Mouse (Mus musculus) hindbrain, embryonic 13.5 days (tissue): Measurements from ENCODE around the gene Actb. TPM values are rescaled to one million over a fixed set of nuclear protein-coding genes. Genes with fewer than 3 reads are reported as not detected.

Source experiments
- ATAC-seq: fragments of 200-750 bp; cut with Nextera tagmentation; 2 replicates; pipeline ENCODE4 v1.8.0; 2017; ENCODE audit warnings: moderate TSS enrichment; ENCODE audit not compliant: low FRiP score
- H3K27ac ChIP-seq: fragments of 300-500 bp; sonication (generic); 2 replicates; pipeline ENCODE4 v1.5.1; 2015; ENCODE audit warnings: inconsistent platforms, mild to moderate bottlenecking, moderate library complexity
- H3K27me3 ChIP-seq: fragments of 300-500 bp; sonication (generic); 2 replicates; pipeline ENCODE4 v1.6.1; 2015; ENCODE audit warnings: mild to moderate bottlenecking, inconsistent platforms
- H3K36me3 ChIP-seq: fragments of 300-500 bp; sonication (generic); 2 replicates; pipeline ENCODE4 v1.6.1; 2015; ENCODE audit warnings: mild to moderate bottlenecking, inconsistent platforms
- H3K4me1 ChIP-seq: fragments of 300-500 bp; sonication (generic); replicated peaks from 2 replicates; pipeline ENCODE4 v1.6.1; 2015; ENCODE audit warnings: inconsistent platforms
- H3K4me2 ChIP-seq: fragments of 300-500 bp; sonication (generic); 2 replicates; pipeline ENCODE4 v1.6.1; 2015; ENCODE audit warnings: inconsistent platforms, mild to moderate bottlenecking, moderate library complexity
- H3K4me3 ChIP-seq: fragments of 300-500 bp; sonication (generic); 2 replicates; pipeline ENCODE4 v1.5.1; 2015; ENCODE audit warnings: mild to moderate bottlenecking, inconsistent platforms
- H3K9ac ChIP-seq: fragments of 300-500 bp; sonication (generic); 2 replicates; pipeline ENCODE4 v1.6.1; 2015; ENCODE audit warnings: mild to moderate bottlenecking, inconsistent platforms
- H3K9me3 ChIP-seq: fragments of 300-500 bp; sonication (generic); 2 replicates; pipeline ENCODE4 v1.6.1; 2016; ENCODE audit warnings: inconsistent platforms
- WGBS: fragments of 180-500 bp; shearing (Covaris S2); methylation state at CpG from one replicate; pipeline ENCODE4 v1.1.7; 2015; 5-methylcytosine and 5-hydroxymethylcytosine counted together
- polyA plus RNA-seq: library from polyadenylated mRNA; unstranded; fragments of >200 nt; fragmentation: Nextera tagmentation; extraction: Ambion mirVana; gene quantifications from 2 replicates; pipeline ENCODE4 v1.2.1, GENCODE M21; 2015

The Actb gene
- polyA plus RNA-seq, 1 experiment from 2014 or later = 17,716 TPM

DNA sequence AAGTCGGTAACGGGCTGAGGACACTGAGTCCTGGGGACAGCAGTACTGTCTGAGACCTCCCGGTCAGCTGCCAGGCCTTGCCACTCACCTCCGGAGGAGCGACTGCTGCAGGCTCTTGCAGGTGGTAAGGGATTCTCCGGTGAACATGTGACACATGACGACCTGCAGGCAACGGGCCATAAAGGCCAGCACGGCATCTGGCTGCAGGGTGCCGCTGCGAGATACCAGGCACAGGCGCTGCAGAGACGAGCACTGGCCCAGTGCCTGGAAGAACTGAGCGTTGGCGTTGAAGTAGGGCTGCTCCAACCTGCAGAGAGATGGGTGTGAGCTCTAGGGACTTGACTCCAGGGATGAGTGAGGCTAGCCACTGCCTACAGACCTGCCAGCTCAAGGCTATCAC is 28.0 kb downstream of the Actb start:
- 90% methylated on average over 15 of the region's 15 CpGs for WGBS

GRCm38 (mm10) chr5:142877337-142878280 is 28.9 kb downstream of the Actb start:
- H3K9ac ChIP-seq = no peak overlapping the region
- H3K4me2 ChIP-seq = no peak overlapping the region
- H3K27ac ChIP-seq = peak overlapping the region; percentile 74
- H3K9me3 ChIP-seq = no peaks in the 10 kb centered on the region
- 23% methylated on average over 11 of the region's 11 CpGs for WGBS
- ATAC-seq = peak; percentile 74
- H3K27me3 ChIP-seq = no peaks in the 10 kb centered on the region
- peaks cover 50% of the 10 kb centered on the region for H3K4me1 ChIP-seq
- peaks cover 54% of the 10 kb centered on the region for H3K36me3 ChIP-seq
- H3K4me3 ChIP-seq = no peak overlapping the region

More for the DNA sequence above, 28.0 kb downstream of the Actb start:
- Histone ChIP-seq H3K9ac (no peak overlapping the region), H3K36me3 (peaks cover 56% of the 10 kb centered on the region), H3K4me1 (peaks cover 50% of the 10 kb centered on the region), H3K4me3 (no peak overlapping the region), H3K27ac (no peak overlapping the region), H3K9me3 (no peaks in the 10 kb centered on the region), H3K4me2 (no peak overlapping the region), H3K27me3 (no peaks in the 10 kb centered on the region)
- ATAC-seq = no peak

DNA sequence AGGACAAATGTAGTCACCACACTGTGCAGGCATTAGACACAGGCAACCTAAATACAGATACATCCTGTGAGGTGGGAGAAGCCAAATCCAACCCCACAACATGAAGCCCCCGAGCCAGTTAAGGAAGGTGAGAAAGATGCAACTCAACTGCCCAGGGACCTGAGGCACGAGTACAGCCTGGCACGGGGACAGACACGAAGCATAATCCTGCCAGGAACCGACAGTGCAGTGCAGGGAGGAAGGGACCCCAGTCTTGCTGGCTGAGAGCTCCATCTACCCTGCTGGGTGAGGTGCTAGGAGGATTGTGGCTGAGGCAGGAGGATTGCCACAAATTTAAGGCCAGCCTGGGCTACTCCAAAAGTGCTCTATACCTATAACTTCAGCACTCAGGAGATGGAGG is 29.7 kb downstream of the Actb start:
- Histone ChIP-seq H3K27me3 (no peaks in the 10 kb centered on the region), H3K4me1 (peaks cover 53% of the 10 kb centered on the region)
- 84% methylated on average over 5 of the region's 5 CpGs for WGBS

GRCm38 (mm10) chr5:142875513-142875905 is 31.0 kb downstream of the Actb start:
- no peaks in the 10 kb centered on the region for H3K9me3 ChIP-seq
- no peak overlapping the region for H3K4me2 ChIP-seq
- peaks cover 52% of the 10 kb centered on the region for H3K4me1 ChIP-seq
- ATAC-seq = no peak
- H3K36me3 ChIP-seq = peaks cover 67% of the 10 kb centered on the region
- peak overlapping the region; percentile 18; the same call in 1 of the 2 replicates for H3K27ac ChIP-seq
- H3K4me3 ChIP-seq = no peak overlapping the region
- no peaks in the 10 kb centered on the region for H3K27me3 ChIP-seq
- 0 out of 2 replicates have a peak overlapping the region, but pooled peaks have one; percentile 39 for H3K9ac ChIP-seq
- 96% methylated on average over 10 of the region's 10 CpGs for WGBS

More for the DNA sequence above, 29.7 kb downstream of the Actb start:
- no peak for ATAC-seq
- Histone ChIP-seq H3K4me2 (no peak overlapping the region), H3K9me3 (no peaks in the 10 kb centered on the region), H3K4me3 (no peak overlapping the region), H3K36me3 (peaks cover 56% of the 10 kb centered on the region), H3K9ac (no peak overlapping the region), H3K27ac (peak overlapping the region; percentile 35; the same call in 1 of the 2 replicates)

- Histone ChIP-seq H3K36me3 (peaks cover 70% of the 10 kb centered on the region), H3K9me3 (no peaks in the 10 kb centered on the region), H3K9ac (0 out of 2 replicates have a peak overlapping the region, but pooled peaks have one; percentile 39), H3K27ac (peak overlapping the region; percentile 18; the same call in 1 of the 2 replicates), H3K27me3 (no peaks in the 10 kb centered on the region), H3K4me3 (no peak overlapping the region), H3K4me1 (peaks cover 49% of the 10 kb centered on the region), H3K4me2 (no peak overlapping the region)
- WGBS = 90% methylated on average over 13 of the region's 13 CpGs
- no peak for ATAC-seq
Measured at GRCm38 (mm10) chr5:142874791-142875512, 31.6 kb downstream of the Actb start.

DNA sequence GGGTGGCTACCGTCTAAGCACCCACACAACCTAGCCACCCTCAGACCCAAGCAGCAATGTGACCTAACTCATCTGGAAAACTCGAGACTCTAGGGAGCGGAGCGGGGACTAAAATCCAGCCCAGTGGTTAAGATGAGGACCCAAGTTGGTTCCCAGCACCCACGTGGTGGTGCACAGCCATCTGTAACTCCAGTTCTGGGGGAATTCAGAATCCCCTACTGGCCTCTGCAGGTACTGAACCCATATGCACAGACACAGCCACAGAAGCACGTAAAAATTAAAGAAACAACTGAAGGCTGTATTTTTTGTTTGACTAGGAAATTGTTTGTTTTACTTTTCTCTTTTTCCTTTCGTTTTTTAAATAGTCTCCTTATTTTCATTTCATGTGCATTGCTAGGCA is 32.8 kb downstream of the Actb start:
- Histone ChIP-seq H3K27ac (no peak overlapping the region), H3K9me3 (no peaks in the 10 kb centered on the region), H3K4me3 (no peak overlapping the region), H3K9ac (no peak overlapping the region), H3K36me3 (peaks cover 71% of the 10 kb centered on the region), H3K4me1 (peaks cover 55% of the 10 kb centered on the region), H3K27me3 (no peaks in the 10 kb centered on the region), H3K4me2 (no peak overlapping the region)
- no peak for ATAC-seq
- 93% methylated on average over 7 of the region's 7 CpGs for WGBS

DNA sequence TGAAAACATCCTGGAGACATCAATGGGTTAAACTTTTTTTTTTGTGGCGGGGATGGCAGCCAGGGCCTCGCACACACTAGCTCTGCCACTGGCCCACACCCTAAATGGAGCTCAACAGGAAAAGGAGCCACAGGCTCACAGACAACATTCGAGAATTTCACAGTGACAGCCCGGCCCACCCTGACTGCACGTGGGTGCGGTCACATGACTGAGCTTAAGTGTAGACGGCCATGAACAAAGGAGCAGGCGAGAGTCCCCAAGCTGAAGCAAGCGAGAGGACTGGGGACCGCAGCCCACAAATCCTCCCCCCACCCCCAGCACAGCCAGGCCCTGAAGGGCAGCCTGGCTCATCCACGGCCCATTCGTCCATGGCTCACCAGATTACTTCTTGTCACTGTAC is 34.8 kb downstream of the Actb start:
- Histone ChIP-seq H3K9ac (peak overlapping the region; percentile 51), H3K36me3 (peaks cover 67% of the 10 kb centered on the region), H3K4me3 (no peak overlapping the region), H3K9me3 (no peaks in the 10 kb centered on the region), H3K4me2 (no peak overlapping the region), H3K27ac (0 out of 2 replicates have a peak overlapping the region, but pooled peaks have one; percentile 8), H3K27me3 (no peaks in the 10 kb centered on the region), H3K4me1 (peaks cover 42% of the 10 kb centered on the region)
- ATAC-seq = no peak
- WGBS = 64% methylated on average over 12 of the region's 12 CpGs

DNA sequence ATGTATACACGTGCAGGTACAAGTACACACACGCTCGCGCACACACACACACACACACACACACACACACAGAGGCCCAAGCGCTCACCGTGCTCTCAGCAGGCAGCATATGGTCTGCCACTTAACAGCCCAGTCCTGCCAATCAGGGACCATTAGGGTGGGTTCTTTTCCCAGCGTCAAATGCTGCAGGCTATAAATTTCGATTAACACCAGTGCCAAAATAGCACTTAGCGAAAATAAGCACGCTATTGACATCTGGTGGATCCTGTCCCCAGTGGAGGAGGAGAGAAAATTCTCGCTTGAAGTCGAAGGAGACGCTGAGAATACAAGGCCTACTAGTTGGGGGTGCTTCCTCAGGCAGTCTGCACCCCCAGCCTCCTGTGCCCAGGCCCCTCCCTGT is 37.1 kb downstream of the Actb start:
- no peak overlapping the region for H3K9ac ChIP-seq
- peak overlapping the region; percentile 80 for H3K27ac ChIP-seq
- H3K4me1 ChIP-seq = peaks cover 36% of the 10 kb centered on the region
- H3K4me3 ChIP-seq = no peak overlapping the region
- H3K9me3 ChIP-seq = no peaks in the 10 kb centered on the region
- peak; percentile 80 for ATAC-seq
- peaks cover 51% of the 10 kb centered on the region for H3K36me3 ChIP-seq
- no peak overlapping the region for H3K4me2 ChIP-seq
- no peaks in the 10 kb centered on the region for H3K27me3 ChIP-seq
- 47% methylated on average over 13 of the region's 13 CpGs for WGBS

DNA sequence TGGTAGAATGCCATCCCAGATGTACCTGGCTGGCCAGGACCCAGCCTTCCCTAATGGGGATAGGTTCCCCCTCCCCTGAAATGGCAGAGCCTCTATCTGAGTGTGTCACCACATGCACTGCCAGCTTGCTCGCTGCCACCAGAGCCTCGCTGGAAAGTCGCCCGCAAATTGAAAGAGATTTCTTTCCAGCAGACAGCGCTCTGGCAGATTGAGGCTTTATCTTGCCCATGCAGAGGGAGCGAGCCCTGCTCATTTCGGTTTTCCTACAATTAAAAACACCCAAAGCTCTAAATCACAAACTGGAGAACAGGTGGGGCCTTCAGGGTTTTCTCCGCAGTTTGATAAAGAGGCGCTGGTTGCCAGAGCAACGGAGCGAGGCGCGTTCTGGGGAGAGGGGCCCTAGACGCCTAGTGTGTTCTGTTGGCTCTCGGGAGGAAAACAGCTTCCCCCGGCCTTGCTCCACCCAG is 48.8 kb downstream of the Actb start:
- Histone ChIP-seq H3K4me3 (no peak overlapping the region), H3K4me1 (peaks cover 13% of the 10 kb centered on the region), H3K36me3 (no peaks in the 10 kb centered on the region), H3K9me3 (no peaks in the 10 kb centered on the region), H3K9ac (no peak overlapping the region), H3K27ac (peak overlapping the region; percentile 74), H3K4me2 (peak overlapping the region; percentile 22; the same call in 1 of the 2 replicates), H3K27me3 (no peaks in the 10 kb centered on the region)
- 0 out of 2 replicates have a peak, but pooled peaks have one; percentile 46 for ATAC-seq
- WGBS = 38% methylated on average over 16 of the region's 16 CpGs

DNA sequence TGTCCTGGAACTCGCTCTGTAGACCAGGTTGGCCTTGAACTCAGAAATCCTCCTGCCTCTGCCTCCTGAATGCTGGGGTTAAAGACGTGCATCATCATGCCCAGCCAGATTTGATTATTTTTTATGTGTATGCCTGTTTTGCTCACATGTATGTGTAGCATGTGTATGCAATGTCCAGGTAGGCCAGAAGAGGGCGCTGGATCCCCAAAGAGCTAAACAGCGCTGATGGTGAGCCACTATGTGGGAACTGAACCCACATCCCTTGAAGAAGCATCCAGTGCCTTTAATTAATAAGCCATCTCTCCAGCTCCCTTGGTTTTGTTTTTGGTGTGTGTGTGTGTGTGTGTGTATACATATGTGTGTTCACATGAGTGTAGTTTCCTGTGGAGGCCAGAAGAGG is 50.1 kb downstream of the Actb start:
- Histone ChIP-seq H3K27ac (no peak overlapping the region), H3K4me1 (peaks cover 8% of the 10 kb centered on the region), H3K9ac (no peak overlapping the region), H3K4me3 (no peak overlapping the region), H3K27me3 (no peaks in the 10 kb centered on the region), H3K36me3 (no peaks in the 10 kb centered on the region), H3K9me3 (no peaks in the 10 kb centered on the region), H3K4me2 (no peak overlapping the region)
- 77% methylated on average over 4 of the region's 4 CpGs for WGBS
- ATAC-seq = no peak

DNA sequence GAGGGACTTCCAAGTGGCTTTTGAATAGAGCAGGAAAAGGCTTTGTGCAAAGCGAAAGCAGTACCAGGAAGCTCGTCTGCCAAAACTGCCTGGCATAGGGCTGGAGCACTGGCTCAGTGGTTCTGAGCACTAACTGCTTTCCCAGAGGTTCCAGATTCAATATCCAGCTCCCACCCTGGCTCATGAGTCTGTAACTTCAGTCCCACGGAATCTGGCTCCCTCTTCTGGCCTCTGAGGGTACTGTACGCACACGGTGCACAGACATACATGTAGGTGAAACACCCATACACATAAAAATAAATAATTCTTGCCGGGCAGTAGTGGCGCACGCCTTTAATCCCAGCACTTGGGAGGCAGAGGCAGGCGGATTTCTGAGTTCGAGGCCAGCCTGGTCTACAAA is 51.7 kb downstream of the Actb start:
- ATAC-seq = no peak
- 84% methylated on average over 10 of the region's 10 CpGs for WGBS
- H3K27ac ChIP-seq = no peak overlapping the region
- H3K36me3 ChIP-seq = no peaks in the 10 kb centered on the region
- no peak overlapping the region for H3K4me3 ChIP-seq
- no peaks in the 10 kb centered on the region for H3K27me3 ChIP-seq
- no peak overlapping the region for H3K9ac ChIP-seq
- H3K4me2 ChIP-seq = no peak overlapping the region
- H3K4me1 ChIP-seq = peaks cover 8% of the 10 kb centered on the region
- H3K9me3 ChIP-seq = no peaks in the 10 kb centered on the region

DNA sequence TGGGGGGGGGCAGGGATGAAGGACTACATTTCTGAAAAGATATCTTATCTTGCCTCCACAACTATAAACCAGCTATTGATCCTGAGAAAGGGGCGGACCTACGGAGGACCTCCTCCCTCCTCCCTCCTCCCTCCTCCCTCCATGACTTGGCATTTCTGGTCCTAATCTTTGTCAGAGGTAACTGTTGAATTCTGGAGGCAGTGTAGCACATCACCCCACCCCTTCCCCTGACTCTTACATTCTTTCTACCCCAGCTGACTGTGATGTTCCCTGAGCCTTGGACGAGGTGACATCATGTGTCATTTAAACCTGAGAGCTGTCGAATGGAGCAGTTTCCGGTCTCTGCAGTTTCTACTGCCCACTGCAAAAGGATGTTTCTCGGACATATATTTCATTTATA is 53.0 kb downstream of the Actb start:
- Histone ChIP-seq H3K27me3 (no peaks in the 10 kb centered on the region), H3K4me3 (no peak overlapping the region), H3K4me2 (no peak overlapping the region), H3K9me3 (no peaks in the 10 kb centered on the region), H3K4me1 (peaks cover 8% of the 10 kb centered on the region), H3K9ac (no peak overlapping the region), H3K27ac (no peak overlapping the region), H3K36me3 (no peaks in the 10 kb centered on the region)
- 78% methylated on average over 6 of the region's 6 CpGs for WGBS
- ATAC-seq = no peak
